In the genomic region with DNA sequence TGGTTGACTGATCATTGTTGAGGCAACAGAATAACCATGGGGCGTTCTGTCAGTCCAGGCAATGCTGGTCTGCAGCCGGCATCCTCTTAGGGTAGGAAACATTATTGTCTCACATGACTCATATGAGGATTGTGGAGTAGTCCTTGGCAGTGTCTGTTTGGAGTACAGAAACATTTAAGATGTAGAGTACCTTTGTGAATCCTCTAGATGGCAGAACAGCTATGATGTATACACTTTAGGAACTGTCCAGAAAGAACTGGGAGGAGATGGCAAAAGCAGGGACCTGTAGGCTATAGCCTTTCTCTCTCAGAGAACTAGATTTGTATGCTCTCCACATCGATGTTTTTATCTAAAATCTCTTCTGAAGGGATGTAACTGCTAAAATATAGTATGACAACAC, we compare ENCODE assay signal across 23 mouse cellular contexts. TPM values are rescaled to one million over a fixed set of nuclear protein-coding genes. Genes with fewer than 3 reads are reported as not detected.
DNase-seq lines count a peak whose midpoint lies in the region; ATAC-seq and TF ChIP-seq lines count a peak whose summit lies in the region.
"Had no signal": no experiment of that assay in that cellular context is flagged by ENCODE, and none has a peak within 500 bp of the region (broad histone marks: within the 10 kb centered on the region; RNA-seq: fewer than 3 reads in every experiment).

No protein-coding gene starts in this region.

- no peak overlapping the region for H3K27ac ChIP-seq in forebrain, embryonic 14.5 days (ENCODE audit: low read depth, low read length)
- no peak overlapping the region for H3K27ac ChIP-seq in forebrain, embryonic 15.5 days (replicated peaks)
- no peak overlapping the region for H3K27ac ChIP-seq in hindbrain, embryonic 16.5 days (ENCODE audit: low read depth, low read length)
- H3K27ac ChIP-seq in hindbrain, embryonic 14.5 days = no peak overlapping the region
- no peak overlapping the region for H3K27ac ChIP-seq in midbrain, embryonic 14.5 days (replicated peaks; ENCODE audit: low read depth, low read length)
- H3K27ac ChIP-seq in midbrain, embryonic 16.5 days (ENCODE audit: low read length) = no peak overlapping the region
- no peak overlapping the region for H3K27ac ChIP-seq in thymus, adult 2 months (ENCODE audit: control insufficient read depth, insufficient read depth, low read length)
- H3K27ac ChIP-seq: limb, embryonic 13.5 days; liver, embryonic 12.5 days; midbrain, embryonic 13.5 days had no signal

- no peaks in the 10 kb centered on the region for H3K9me3 ChIP-seq in forebrain, embryonic 14.5 days (replicated peaks; ENCODE audit: control insufficient read depth, low read length)
- H3K9me3 ChIP-seq in forebrain, embryonic 15.5 days = no peaks in the 10 kb centered on the region
- no peaks in the 10 kb centered on the region for H3K9me3 ChIP-seq in hindbrain, embryonic 16.5 days (ENCODE audit: control insufficient read depth, low read length)
- no peaks in the 10 kb centered on the region for H3K9me3 ChIP-seq in hindbrain, embryonic 14.5 days (ENCODE audit: control insufficient read depth, low read length)
- H3K9me3 ChIP-seq in midbrain, embryonic 14.5 days (ENCODE audit: control insufficient read depth, low read length) = no peaks in the 10 kb centered on the region
- no peaks in the 10 kb centered on the region for H3K9me3 ChIP-seq in midbrain, embryonic 16.5 days (replicated peaks; ENCODE audit: control insufficient read depth, low read length, poor library complexity, severe bottlenecking)
- H3K9me3 ChIP-seq: limb, embryonic 13.5 days; liver, embryonic 12.5 days; midbrain, embryonic 13.5 days had no signal

- peak; percentile 22 for DNase-seq in forebrain, embryonic 14.5 days (ENCODE audit: low spot score)
- no peak for DNase-seq in hindbrain, embryonic 14.5 days (ENCODE audit: low spot score)
- peak; percentile 15 for DNase-seq in midbrain, embryonic 14.5 days
- DNase-seq in thymus, adult 2 months = no peak
- DNase-seq: adrenal gland, postnatal 36 days; cerebellum, adult 11 months; cerebellum, adult 9-11 months; gastrocnemius, postnatal 36 days; kidney, adult 2 months; kidney, postnatal 14 days; lung, adult 18-20 months; lung, postnatal 10 days; thymus, postnatal 36 days had no signal

- H3K9ac ChIP-seq in forebrain, embryonic 14.5 days (ENCODE audit: low read length) = no peak overlapping the region
- no peak overlapping the region for H3K9ac ChIP-seq in forebrain, embryonic 15.5 days (replicated peaks)
- no peak overlapping the region for H3K9ac ChIP-seq in hindbrain, embryonic 16.5 days (ENCODE audit: low read depth, low read length)
- no peak overlapping the region for H3K9ac ChIP-seq in hindbrain, embryonic 14.5 days
- H3K9ac ChIP-seq in midbrain, embryonic 14.5 days (replicated peaks; ENCODE audit: low read length) = no peak overlapping the region
- no peak overlapping the region for H3K9ac ChIP-seq in midbrain, embryonic 16.5 days (ENCODE audit: low read depth, low read length)
- H3K9ac ChIP-seq: limb, embryonic 13.5 days; liver, embryonic 12.5 days; midbrain, embryonic 13.5 days had no signal

- H3K36me3 ChIP-seq in forebrain, embryonic 14.5 days (ENCODE audit: control insufficient read depth, insufficient read depth, low read length) = no peaks in the 10 kb centered on the region
- H3K36me3 ChIP-seq in forebrain, embryonic 15.5 days = no peaks in the 10 kb centered on the region
- no peaks in the 10 kb centered on the region for H3K36me3 ChIP-seq in hindbrain, embryonic 16.5 days (ENCODE audit: control insufficient read depth, insufficient read depth, low read length)
- H3K36me3 ChIP-seq in hindbrain, embryonic 14.5 days (replicated peaks; ENCODE audit: control insufficient read depth, insufficient read depth) = no peaks in the 10 kb centered on the region
- no peaks in the 10 kb centered on the region for H3K36me3 ChIP-seq in midbrain, embryonic 14.5 days (ENCODE audit: control insufficient read depth, insufficient read depth, low read length)
- no peaks in the 10 kb centered on the region for H3K36me3 ChIP-seq in midbrain, embryonic 16.5 days (ENCODE audit: control insufficient read depth, insufficient read depth, low read length)
- no peaks in the 10 kb centered on the region for H3K36me3 ChIP-seq in thymus, adult 2 months (ENCODE audit: control insufficient read depth, insufficient read depth, low read length)
- H3K36me3 ChIP-seq: limb, embryonic 13.5 days; midbrain, embryonic 13.5 days had no signal

- ATAC-seq in forebrain, embryonic 14.5 days = no peak
- no peak for ATAC-seq in forebrain, embryonic 15.5 days (replicated peaks)
- ATAC-seq in hindbrain, embryonic 16.5 days = peak; percentile 73; the same call in 1 of the 2 replicates
- no peak for ATAC-seq in hindbrain, embryonic 14.5 days (ENCODE audit: low FRiP score)
- no peak for ATAC-seq in midbrain, embryonic 14.5 days (ENCODE audit: low FRiP score, low TSS enrichment)
- no peak for ATAC-seq in midbrain, embryonic 16.5 days
- ATAC-seq: liver, embryonic 12.5 days; midbrain, embryonic 13.5 days; Patski had no signal

- no peak for TF ChIP-seq CTCF in thymus, adult 2 months (IDR thresholded peaks at IDR 0.05; ENCODE audit: borderline replicate concordance, control insufficient read depth, extremely low read depth, insufficient read depth, low read length, poor library complexity)

- no peak overlapping the region for H3K4me2 ChIP-seq in forebrain, embryonic 14.5 days (ENCODE audit: low read length)
- no peak overlapping the region for H3K4me2 ChIP-seq in forebrain, embryonic 15.5 days (replicated peaks)
- H3K4me2 ChIP-seq in hindbrain, embryonic 16.5 days (ENCODE audit: low read length) = no peak overlapping the region
- no peak overlapping the region for H3K4me2 ChIP-seq in hindbrain, embryonic 14.5 days (replicated peaks)
- no peak overlapping the region for H3K4me2 ChIP-seq in midbrain, embryonic 14.5 days (ENCODE audit: low read length)
- H3K4me2 ChIP-seq in midbrain, embryonic 16.5 days (ENCODE audit: low read length) = no peak overlapping the region
- H3K4me2 ChIP-seq: limb, embryonic 13.5 days; liver, embryonic 12.5 days; midbrain, embryonic 13.5 days had no signal

- 92% methylated on average over 3 of the region's 3 CpGs for WGBS in forebrain, embryonic 14.5 days
- 88% methylated on average over 3 of the region's 3 CpGs for WGBS in forebrain, embryonic 15.5 days
- WGBS in hindbrain, embryonic 16.5 days = 90% methylated on average over 3 of the region's 3 CpGs
- 90% methylated on average over 3 of the region's 3 CpGs for WGBS in hindbrain, embryonic 14.5 days
- WGBS in midbrain, embryonic 14.5 days = 85% methylated on average over 3 of the region's 3 CpGs
- 90% methylated on average over 3 of the region's 3 CpGs for WGBS in midbrain, embryonic 16.5 days
- 94% methylated on average over 3 of the region's 3 CpGs for WGBS in thymus, adult 2 months

- no peak for TF ChIP-seq POLR2A in thymus, adult 2 months (IDR thresholded peaks at IDR 0.05; ENCODE audit: control insufficient read depth, extremely low read depth, insufficient read depth, low read length, poor library complexity)

- no peak overlapping the region for H3K4me3 ChIP-seq in forebrain, embryonic 14.5 days (ENCODE audit: low read depth, low read length)
- no peak overlapping the region for H3K4me3 ChIP-seq in forebrain, embryonic 15.5 days
- H3K4me3 ChIP-seq in hindbrain, embryonic 16.5 days (ENCODE audit: low read length) = no peak overlapping the region
- H3K4me3 ChIP-seq in hindbrain, embryonic 14.5 days (replicated peaks; ENCODE audit: low read length) = no peak overlapping the region
- H3K4me3 ChIP-seq in midbrain, embryonic 14.5 days (replicated peaks; ENCODE audit: low read depth, low read length) = no peak overlapping the region
- no peak overlapping the region for H3K4me3 ChIP-seq in midbrain, embryonic 16.5 days (ENCODE audit: low read depth, low read length)
- no peak overlapping the region for H3K4me3 ChIP-seq in thymus, adult 2 months (ENCODE audit: control insufficient read depth, insufficient read depth, low read length)
- H3K4me3 ChIP-seq: limb, embryonic 13.5 days; liver, embryonic 12.5 days; midbrain, embryonic 13.5 days had no signal

- H3K27me3 ChIP-seq in forebrain, embryonic 14.5 days (replicated peaks; ENCODE audit: control insufficient read depth, insufficient read depth, low read length) = no peaks in the 10 kb centered on the region
- H3K27me3 ChIP-seq in forebrain, embryonic 15.5 days = no peaks in the 10 kb centered on the region
- no peaks in the 10 kb centered on the region for H3K27me3 ChIP-seq in hindbrain, embryonic 16.5 days (replicated peaks; ENCODE audit: control insufficient read depth, insufficient read depth, low read length)
- H3K27me3 ChIP-seq in hindbrain, embryonic 14.5 days (ENCODE audit: control insufficient read depth, insufficient read depth, low read length) = no peaks in the 10 kb centered on the region
- no peaks in the 10 kb centered on the region for H3K27me3 ChIP-seq in midbrain, embryonic 14.5 days (ENCODE audit: control insufficient read depth, insufficient read depth, low read length)
- H3K27me3 ChIP-seq in midbrain, embryonic 16.5 days (ENCODE audit: control insufficient read depth, insufficient read depth, low read depth, low read length) = no peaks in the 10 kb centered on the region
- H3K27me3 ChIP-seq in thymus, adult 2 months (ENCODE audit: control insufficient read depth, insufficient read depth, low read length) = no peaks in the 10 kb centered on the region
- H3K27me3 ChIP-seq: limb, embryonic 13.5 days; liver, embryonic 12.5 days; midbrain, embryonic 13.5 days; Patski had no signal

- H3K4me1 ChIP-seq in forebrain, embryonic 14.5 days (ENCODE audit: control insufficient read depth, insufficient read depth, low read length) = no peaks in the 10 kb centered on the region
- H3K4me1 ChIP-seq in forebrain, embryonic 15.5 days = no peaks in the 10 kb centered on the region
- no peaks in the 10 kb centered on the region for H3K4me1 ChIP-seq in hindbrain, embryonic 16.5 days (ENCODE audit: control insufficient read depth, insufficient read depth, low read depth, low read length)
- H3K4me1 ChIP-seq in hindbrain, embryonic 14.5 days (replicated peaks; ENCODE audit: control insufficient read depth, insufficient read depth, low read length) = no peaks in the 10 kb centered on the region
- no peaks in the 10 kb centered on the region for H3K4me1 ChIP-seq in midbrain, embryonic 14.5 days (ENCODE audit: control insufficient read depth, insufficient read depth, low read length)
- no peaks in the 10 kb centered on the region for H3K4me1 ChIP-seq in midbrain, embryonic 16.5 days (ENCODE audit: control insufficient read depth, insufficient read depth, low read length)
- H3K4me1 ChIP-seq in thymus, adult 2 months (replicated peaks; ENCODE audit: control insufficient read depth, insufficient read depth, low read length) = no peaks in the 10 kb centered on the region
- H3K4me1 ChIP-seq: limb, embryonic 13.5 days; liver, embryonic 12.5 days; midbrain, embryonic 13.5 days had no signal

RNA-seq across cellular contexts. Expression of gene Aven, which starts 34.2 kb away (rescaled TPM):
- 2.7 and 3.0 TPM in 2 replicates for polyA plus RNA-seq in forebrain, embryonic 14.5 days (2014; fragmentation: Nextera tagmentation; extraction: Ambion mirVana)
- 3.6 and 3.7 TPM in 2 replicates for polyA plus RNA-seq in forebrain, embryonic 15.5 days (2015; fragmentation: Nextera tagmentation; extraction: Ambion mirVana)
- polyA plus RNA-seq in hindbrain, embryonic 16.5 days (2015; fragmentation: Nextera tagmentation; extraction: Ambion mirVana) = 2.2 and 4.2 TPM in 2 replicates
- polyA plus RNA-seq in hindbrain, embryonic 14.5 days (2014; fragmentation: Nextera tagmentation; extraction: Ambion mirVana) = 3.9 and 6.2 TPM in 2 replicates
- polyA plus RNA-seq in midbrain, embryonic 14.5 days (2014; fragmentation: Nextera tagmentation; extraction: Ambion mirVana) = 3.2 and 4.5 TPM in 2 replicates
- 2.6 and 2.7 TPM in 2 replicates for polyA plus RNA-seq in midbrain, embryonic 16.5 days (2015; fragmentation: Nextera tagmentation; extraction: Ambion mirVana)
- polyA plus RNA-seq in thymus, adult 2 months (2012; rRNA removed) = 5.1 and 5.9 TPM in 2 replicates

RNA-seq across cellular contexts. Expression of gene Chrm5, which starts 46.4 kb away (rescaled TPM):
- 0.42 and 0.49 TPM in 2 replicates for polyA plus RNA-seq in forebrain, embryonic 14.5 days (2014; fragmentation: Nextera tagmentation; extraction: Ambion mirVana)
- polyA plus RNA-seq in forebrain, embryonic 15.5 days (2015; fragmentation: Nextera tagmentation; extraction: Ambion mirVana) = 0.56 and 0.83 TPM in 2 replicates
- 0.89 and 1.2 TPM in 2 replicates for polyA plus RNA-seq in hindbrain, embryonic 16.5 days (2015; fragmentation: Nextera tagmentation; extraction: Ambion mirVana)
- polyA plus RNA-seq in hindbrain, embryonic 14.5 days (2014; fragmentation: Nextera tagmentation; extraction: Ambion mirVana) = 1.2 and 1.3 TPM in 2 replicates
- 0.30 and 0.93 TPM in 2 replicates for polyA plus RNA-seq in midbrain, embryonic 14.5 days (2014; fragmentation: Nextera tagmentation; extraction: Ambion mirVana)
- 1.4 and 1.5 TPM in 2 replicates for polyA plus RNA-seq in midbrain, embryonic 16.5 days (2015; fragmentation: Nextera tagmentation; extraction: Ambion mirVana)
- not detected in 2 replicates for polyA plus RNA-seq in thymus, adult 2 months (2012; rRNA removed)
- polyA plus RNA-seq: embryonic facial prominence, embryonic 11.5 days; heart, embryonic 16.5 days; kidney, adult 2 months; limb, embryonic 13.5 days; liver, embryonic 12.5 days; Patski; stomach, embryonic 14.5 days had no signal

Comparison
In these comparisons a context has a peak if more than half of its experiments do, and no peak if none do; other contexts are left out.
1. DNase-seq: peak in forebrain, embryonic 14.5 days (single experiment) and midbrain, embryonic 14.5 days (single experiment); none in hindbrain, embryonic 14.5 days (single experiment) and thymus, adult 2 months (single experiment).